Mouse (Mus musculus) embryo, embryonic 9.5 days (tissue): Measurements from ENCODE around the gene Arhgef2.
"Not testable (repeated sequence)": the region's sequence is repeated elsewhere in the genome, so short reads cannot be mapped to it uniquely, and the experiment has no call there.

Experiments used
- DNase-seq: peaks from one replicate; pipeline ENCODE4 v3.0.0-alpha.2; 2017; ENCODE audit errors: extremely low spot score

The Arhgef2 gene

DNA sequence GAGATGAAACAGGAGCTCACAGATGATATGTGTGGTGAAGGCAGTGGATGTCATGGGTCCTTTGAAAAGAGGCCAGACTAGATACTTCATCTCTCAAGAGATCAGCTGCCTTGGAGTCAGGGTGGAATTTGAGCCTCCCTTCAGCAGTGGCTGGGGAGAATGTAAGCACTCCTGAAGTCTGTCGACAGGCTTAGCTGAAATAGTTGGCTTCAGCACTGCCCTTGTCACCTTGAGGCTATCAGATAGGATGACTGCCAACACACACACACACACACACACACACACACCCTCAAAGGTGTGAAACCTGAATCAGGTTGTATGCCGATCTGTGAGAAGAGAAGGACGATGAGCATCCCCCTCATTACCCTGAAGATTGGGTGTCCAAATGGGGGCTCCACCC, 14.7 kb upstream of the Arhgef2 start:
- DNase-seq = no peak

- DNase-seq = peak; percentile 74
These were observed 13.6 kb upstream of the Arhgef2 start for GRCm38 (mm10) chr3:88591950-88592731.

DNA sequence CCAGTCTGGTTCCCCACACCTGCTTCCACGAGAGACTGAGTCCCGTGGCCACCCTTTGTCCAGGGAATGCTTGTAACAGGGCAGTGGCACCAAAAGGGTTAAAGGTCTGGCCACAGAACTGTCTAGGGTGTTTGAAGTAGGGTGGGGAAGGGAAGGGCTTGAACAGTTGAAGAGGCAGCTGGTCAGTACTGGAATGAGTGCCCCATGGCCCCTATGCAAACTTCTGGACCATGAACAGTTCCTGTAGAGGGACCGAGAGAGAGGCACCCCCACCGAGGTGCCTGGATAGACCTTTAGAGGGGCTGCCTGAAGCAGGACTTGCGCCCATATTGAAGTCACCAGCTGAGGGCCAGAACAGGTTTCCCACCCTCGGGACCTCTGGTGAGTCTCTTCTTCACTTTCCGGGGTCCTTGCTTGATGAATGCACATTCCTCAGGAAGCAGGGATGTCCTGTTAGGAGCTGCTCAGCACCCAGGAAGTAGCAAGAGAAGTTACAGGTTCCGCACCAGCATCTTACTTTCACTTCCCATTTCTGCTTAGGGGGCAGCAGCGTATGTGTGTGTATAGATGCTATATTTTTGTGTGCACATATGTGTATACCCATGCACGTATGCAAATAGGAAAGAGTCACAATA, 12.7 kb upstream of the Arhgef2 start:
- no peak for DNase-seq

GRCm38 (mm10) chr3:88593893-88594580, 11.7 kb upstream of the Arhgef2 start:
- DNase-seq = no peak

GRCm38 (mm10) chr3:88596547-88596946, 9.2 kb upstream of the Arhgef2 start:
- not testable (repeated sequence) for DNase-seq

DNA sequence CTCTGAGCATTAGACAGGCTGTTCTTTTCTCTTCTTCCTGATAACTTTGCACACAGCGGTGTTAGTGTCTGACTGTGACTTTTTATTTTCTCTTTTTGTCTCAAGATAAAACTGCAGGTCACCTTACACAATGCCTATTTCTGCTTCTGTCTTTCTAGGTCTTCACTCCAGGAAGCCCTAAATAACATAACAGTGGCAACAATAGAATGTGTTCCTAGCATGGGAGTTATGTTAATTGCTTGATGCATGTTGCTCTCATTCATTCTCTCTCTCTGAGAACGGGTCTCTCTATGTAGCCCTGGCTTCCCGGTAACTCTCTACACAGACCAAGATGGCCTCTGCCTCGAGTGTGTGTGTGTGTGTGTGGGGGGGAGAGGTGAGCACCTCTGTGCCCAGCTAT, 3.3 kb upstream of the Arhgef2 start:
- DNase-seq = no peak

- DNase-seq = peak; percentile 74
These were observed 2.0 kb upstream of the Arhgef2 start for GRCm38 (mm10) chr3:88603714-88604161.

- no peak for DNase-seq
These were observed 903 bp upstream of the Arhgef2 start for GRCm38 (mm10) chr3:88604863-88605262.

- peak; percentile 96 for DNase-seq
These were observed 1.4 kb downstream of the Arhgef2 start for GRCm38 (mm10) chr3:88607065-88607757.

GRCm38 (mm10) chr3:88607758-88608138, 2.0 kb downstream of the Arhgef2 start:
- DNase-seq = no peak

DNA sequence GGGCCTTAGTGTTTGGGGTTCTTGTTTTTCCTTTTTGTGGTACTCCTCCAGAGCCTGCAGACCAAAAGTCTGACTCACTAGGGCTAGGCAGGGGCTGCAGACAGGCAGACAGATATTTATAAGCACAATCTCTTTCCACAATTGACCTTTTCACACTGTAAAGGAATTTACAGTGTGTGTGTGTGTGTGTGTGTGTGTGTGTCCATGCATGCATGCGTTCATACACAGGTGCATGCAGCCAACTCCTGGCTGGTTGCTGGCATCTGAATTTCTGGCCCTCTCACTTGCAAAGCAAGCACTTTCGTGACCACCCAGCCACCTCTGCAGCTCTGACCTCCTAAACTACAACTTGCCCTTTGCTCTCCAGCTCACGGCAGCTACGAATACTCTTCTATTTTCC, 3.3 kb downstream of the Arhgef2 start:
- no peak for DNase-seq

GRCm38 (mm10) chr3:88614418-88614817, 8.7 kb downstream of the Arhgef2 start:
- DNase-seq = no peak

GRCm38 (mm10) chr3:88615117-88615516, 9.4 kb downstream of the Arhgef2 start:
- no peak for DNase-seq

DNA sequence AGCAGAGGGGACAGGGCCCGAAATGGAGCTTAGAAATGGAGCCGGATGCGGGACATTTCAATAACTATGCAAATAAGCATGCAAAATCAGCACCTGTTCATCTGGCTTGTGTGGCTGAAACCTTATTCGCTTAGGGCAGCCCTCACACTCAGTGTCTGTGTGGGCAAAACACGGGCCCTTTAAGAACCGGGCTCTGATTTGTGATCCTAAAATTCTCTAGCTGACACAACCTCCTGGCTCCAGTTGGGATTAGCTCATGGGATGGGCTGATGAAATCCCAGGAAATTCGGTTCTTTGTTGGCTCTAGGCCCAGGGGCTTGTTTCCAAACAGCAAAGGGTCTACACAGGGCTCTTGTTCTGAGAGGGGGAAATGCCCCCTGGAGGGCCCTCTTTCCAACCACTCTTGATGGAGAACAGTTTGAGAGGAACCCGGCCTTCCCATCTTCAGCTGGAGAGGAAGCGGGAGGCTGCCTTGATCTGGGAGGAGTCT, 10.2 kb downstream of the Arhgef2 start:
- DNase-seq = no peak

DNA sequence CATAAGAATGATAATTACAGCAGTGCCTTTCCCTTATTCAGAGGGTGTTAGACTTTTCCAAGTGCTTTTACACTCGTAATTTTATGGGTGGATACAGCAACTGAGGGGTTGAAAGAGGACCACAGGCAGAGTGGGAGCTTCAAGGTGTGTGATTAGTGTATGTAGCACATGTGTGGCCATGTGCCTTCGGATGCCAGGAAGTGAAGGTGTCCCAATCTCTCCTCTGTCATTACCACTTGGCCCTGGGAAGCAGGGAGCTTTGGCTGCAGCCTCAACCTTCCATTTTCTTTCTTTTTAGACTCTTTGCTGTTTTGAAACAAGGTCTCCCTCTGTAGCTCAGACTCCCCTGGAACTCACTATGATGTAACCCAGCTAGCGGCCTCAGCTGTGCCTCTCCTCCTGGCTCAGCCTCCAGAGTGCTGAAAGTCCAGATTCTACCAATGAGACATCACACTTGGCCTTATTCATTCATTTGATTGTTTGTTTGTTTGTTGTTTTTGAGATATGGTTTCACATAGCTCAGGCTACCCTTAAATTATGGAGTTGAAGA, 11.3 kb downstream of the Arhgef2 start:
- no peak for DNase-seq

DNA sequence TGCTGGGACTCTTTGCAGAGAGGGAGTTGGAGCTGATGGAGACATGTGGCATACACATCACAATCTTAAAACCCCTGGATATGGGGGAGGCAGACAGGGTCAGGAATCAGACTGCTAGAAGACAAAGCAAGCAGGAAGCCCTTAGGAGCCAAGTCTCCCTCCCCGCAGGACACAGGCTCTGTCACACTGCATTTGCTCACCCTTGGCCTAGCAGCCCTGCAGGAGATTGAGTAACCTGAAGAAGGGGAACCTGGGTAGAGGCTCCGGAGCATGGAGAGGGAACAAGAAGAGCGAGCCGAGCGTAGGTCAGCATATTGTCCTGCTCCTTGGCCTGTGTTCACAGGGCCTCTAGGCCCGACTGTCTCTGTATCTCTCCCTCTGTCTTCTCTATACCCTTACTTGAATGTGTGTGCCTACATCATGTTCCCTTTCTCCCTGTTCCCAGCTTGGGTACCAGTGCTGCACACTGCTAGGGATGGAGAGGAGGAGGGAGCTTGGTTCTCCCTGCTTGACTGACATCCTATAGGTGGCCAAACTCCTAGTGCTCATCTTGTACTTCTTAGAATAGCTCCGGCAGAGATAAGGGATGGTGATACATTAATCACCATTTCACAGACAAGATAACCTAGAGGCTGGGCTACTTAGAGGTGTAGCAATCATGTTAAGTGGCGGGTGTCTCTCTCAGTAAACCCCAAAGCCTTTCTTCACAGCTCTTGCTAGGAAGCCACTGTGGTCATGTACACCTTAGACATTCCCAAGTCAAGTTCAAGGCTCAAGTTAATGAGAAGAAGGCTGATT, 12.5 kb downstream of the Arhgef2 start:
- no peak for DNase-seq

DNA sequence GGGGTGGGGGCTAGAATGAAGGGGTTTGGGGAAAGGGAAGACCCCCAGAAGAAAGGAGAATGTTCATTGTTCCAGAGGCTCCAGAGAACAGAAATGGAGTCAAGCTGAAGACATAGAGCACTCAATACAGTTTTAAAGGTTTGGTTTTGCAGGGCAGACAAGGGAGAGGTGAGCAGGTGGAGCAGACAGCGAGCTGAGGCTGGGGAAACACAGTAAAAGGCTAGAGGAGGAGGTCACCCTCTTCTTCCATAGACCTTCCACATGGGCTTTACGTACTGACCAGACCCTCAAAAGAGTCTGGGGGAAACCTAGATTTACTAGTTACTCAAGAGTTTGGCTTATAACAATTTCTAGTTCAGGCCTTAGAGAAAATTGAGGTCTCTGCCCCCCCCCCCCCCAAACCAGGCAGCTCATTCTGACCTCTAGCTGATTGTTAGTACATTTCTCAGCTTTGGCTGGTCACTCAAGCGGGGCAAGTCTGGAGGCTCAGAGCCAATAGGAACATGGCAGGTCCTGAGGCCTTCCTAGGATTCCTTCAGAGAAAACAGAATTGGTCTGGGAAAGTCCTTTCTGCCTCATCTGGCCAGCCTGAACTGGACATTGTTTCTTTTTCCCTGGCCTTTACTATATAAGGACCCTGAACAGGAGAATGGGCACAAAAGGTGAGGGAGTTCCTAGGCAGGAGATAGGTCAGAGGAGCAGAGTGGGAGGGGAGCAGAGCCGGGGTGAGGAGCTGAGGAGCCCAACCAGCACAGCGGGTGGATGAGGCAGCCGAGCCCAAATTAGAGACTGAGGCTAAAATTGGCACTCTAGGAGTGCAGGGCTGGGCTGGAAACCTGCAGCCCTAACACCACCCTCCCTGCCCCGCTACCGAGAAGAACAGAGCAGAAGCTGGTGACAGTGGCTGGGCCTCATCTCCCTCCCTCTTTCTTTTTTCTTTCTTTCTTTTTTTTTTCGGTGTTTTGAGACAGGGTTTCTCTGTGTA, 13.6 kb downstream of the Arhgef2 start:
- no peak for DNase-seq

GRCm38 (mm10) chr3:88620146-88620991, 14.6 kb downstream of the Arhgef2 start:
- no peak for DNase-seq
